Mouse (Mus musculus): ENCODE data around the gene H2al1b. TPM values are rescaled to one million over a fixed set of nuclear protein-coding genes. Genes with fewer than 3 reads are reported as not detected.
"Not testable (repeated sequence)": the region's sequence is repeated elsewhere in the genome, so short reads cannot be mapped to it uniquely, and the experiment has no call there.

Gene H2al1b
- polyA plus RNA-seq (2015; fragmentation: Nextera tagmentation; extraction: Ambion mirVana): not detected in 2 replicates

DNA sequence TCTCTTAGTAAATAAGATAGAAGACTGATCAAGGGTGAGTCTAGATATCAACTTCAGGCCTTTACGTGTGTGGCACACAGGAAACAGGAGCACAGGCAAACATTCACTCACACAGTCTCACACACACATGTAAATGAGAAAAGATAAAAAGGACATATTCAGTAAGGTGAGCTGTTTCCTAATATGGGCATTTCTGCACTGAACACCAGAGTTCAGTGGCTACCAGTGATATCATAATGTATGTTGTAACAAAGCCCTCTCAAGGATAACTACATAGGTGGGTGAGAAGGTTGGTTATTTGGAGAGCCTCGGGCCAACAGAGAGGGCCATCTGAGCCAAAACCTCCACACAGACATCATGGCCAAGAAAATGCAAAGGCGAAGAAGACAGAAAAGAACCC lies at the start of gene H2al1b:
TSS of gene H2al1b (plus strand) at position 301 of the 400 bp plus-strand sequence.
- not testable (repeated sequence) for H3K27ac ChIP-seq (ENCODE audit: low read length); H3K4me1 ChIP-seq (replicated peaks; ENCODE audit: control insufficient read depth, insufficient read depth, low read length); H3K36me3 ChIP-seq (ENCODE audit: control insufficient read depth, insufficient read depth); ATAC-seq; H3K9me3 ChIP-seq (ENCODE audit: control insufficient read depth, low read length); H3K4me3 ChIP-seq (replicated peaks; ENCODE audit: low read length); H3K9ac ChIP-seq (replicated peaks; ENCODE audit: low read depth, low read length); H3K4me2 ChIP-seq (ENCODE audit: low read length); H3K27me3 ChIP-seq (replicated peaks; ENCODE audit: control insufficient read depth, insufficient read depth, low read length)
- 93% methylated on average over 1 of the region's 3 CpGs for WGBS

DNA sequence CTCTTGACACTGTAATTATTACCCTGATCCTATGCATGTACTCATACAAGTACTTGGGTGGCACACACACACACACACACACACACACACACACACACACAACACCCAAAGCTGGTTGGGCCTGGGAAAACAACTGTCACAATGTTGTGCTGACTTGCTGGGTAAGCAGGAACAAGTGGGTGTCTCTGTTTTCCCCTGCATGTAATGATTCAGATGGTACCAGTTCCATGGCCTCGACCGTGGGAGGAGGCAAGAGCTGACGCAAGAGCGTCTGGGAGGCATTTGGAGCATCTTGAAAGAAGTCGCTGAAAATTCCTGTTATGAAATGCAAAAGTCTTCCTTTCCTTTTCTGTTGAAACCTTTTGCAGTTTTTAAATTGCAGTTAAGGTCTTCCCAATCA lies 48.2 kb upstream of the H2al1b start:
- no peaks in the 10 kb centered on the region for H3K27me3 ChIP-seq (replicated peaks; ENCODE audit: control insufficient read depth, insufficient read depth, low read length)
- WGBS: 73% methylated on average over 5 of the region's 5 CpGs
- H3K9ac ChIP-seq (replicated peaks; ENCODE audit: low read depth, low read length): no peak overlapping the region
- H3K27ac ChIP-seq (ENCODE audit: low read length): no peak overlapping the region
- no peaks in the 10 kb centered on the region for H3K36me3 ChIP-seq (ENCODE audit: control insufficient read depth, insufficient read depth)
- H3K4me2 ChIP-seq (ENCODE audit: low read length): no peak overlapping the region
- no peak for ATAC-seq
- no peak overlapping the region for H3K4me3 ChIP-seq (replicated peaks; ENCODE audit: low read length)
- H3K9me3 ChIP-seq (ENCODE audit: control insufficient read depth, low read length): no peaks in the 10 kb centered on the region
- no peaks in the 10 kb centered on the region; the same call in 1 of the 2 replicates for H3K4me1 ChIP-seq (replicated peaks; ENCODE audit: control insufficient read depth, insufficient read depth, low read length)

DNA sequence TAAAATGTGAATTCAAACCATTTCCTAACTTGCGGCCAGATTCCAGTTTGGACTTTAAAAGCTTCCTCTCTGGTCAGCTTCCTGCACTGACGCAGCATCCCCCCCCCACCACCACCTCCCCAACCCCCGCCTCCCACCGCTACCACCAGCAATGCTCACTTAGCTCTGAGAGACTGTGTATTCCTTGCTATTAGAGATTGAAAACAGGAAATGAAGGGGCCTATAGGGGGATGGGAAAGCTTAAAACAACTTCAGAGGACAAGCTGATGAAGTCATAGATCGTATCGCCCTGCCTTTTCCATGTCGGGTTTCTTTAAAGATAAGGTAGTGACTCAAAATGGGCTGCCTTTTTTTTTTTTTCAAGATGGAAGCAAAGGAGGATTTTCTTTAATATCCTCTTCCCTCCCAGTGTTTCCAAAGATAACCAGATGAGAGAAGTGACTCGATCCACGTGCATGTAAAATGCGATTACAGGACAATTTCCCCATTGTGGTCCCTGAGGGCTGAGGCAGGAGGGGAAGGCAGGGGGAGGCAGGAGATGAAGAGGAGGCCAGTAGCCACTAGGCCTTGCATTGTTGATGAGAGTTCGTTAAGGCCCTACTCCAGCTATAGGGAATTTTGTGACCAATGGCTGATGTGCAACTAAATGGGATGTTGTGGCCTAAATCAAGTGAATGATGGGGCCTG lies 47.6 kb upstream of the H2al1b start:
- H3K27me3 ChIP-seq (replicated peaks; ENCODE audit: control insufficient read depth, insufficient read depth, low read length): no peaks in the 10 kb centered on the region
- no peak overlapping the region for H3K4me2 ChIP-seq (ENCODE audit: low read length)
- 53% methylated on average over 11 of the region's 11 CpGs for WGBS
- H3K9ac ChIP-seq (replicated peaks; ENCODE audit: low read depth, low read length): no peak overlapping the region
- ATAC-seq: no peak
- no peaks in the 10 kb centered on the region for H3K36me3 ChIP-seq (ENCODE audit: control insufficient read depth, insufficient read depth)
- H3K27ac ChIP-seq (ENCODE audit: low read length): no peak overlapping the region
- no peaks in the 10 kb centered on the region; the same call in 1 of the 2 replicates for H3K4me1 ChIP-seq (replicated peaks; ENCODE audit: control insufficient read depth, insufficient read depth, low read length)
- no peaks in the 10 kb centered on the region for H3K9me3 ChIP-seq (ENCODE audit: control insufficient read depth, low read length)
- H3K4me3 ChIP-seq (replicated peaks; ENCODE audit: low read length): no peak overlapping the region

DNA sequence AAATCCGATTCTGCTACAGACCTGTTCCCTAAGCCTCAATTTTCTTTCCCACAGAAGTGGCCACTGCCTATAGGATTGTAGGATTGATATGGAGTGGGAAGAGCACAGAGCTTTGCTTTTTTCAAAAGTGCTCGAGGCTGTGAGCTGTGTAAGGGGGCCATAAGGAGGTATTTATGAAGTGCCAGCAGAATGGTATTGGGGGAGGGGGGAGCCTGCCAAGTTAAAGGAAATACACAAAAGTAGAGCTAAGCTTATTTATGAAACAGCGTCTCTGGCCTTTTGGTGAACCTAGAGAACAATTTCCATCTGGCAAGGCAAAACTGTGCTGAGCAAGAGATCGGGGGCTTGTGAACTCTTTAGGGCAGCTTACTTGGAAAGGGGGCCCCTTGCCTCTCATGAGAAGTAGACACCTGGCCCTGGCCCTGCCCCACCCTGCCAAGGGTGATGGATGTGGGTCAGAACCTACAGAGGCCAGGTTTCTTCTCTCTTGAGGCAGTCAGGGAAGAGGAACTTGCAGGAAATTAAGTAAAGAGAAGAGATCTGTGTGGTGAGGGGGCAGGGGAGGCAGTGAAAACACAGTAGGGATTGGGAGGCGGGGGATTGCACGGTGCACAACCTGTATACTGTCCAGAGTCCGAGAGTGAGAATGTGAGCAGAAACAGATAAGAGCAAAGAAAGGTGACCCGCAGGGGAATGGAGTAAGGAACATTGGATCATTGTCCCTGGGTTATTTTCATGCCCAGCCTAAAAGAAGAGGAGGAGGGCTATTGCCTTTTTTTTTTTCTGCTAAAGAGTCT lies 46.5 kb upstream of the H2al1b start:
- Histone ChIP-seq H3K4me3 (replicated peaks; ENCODE audit: low read length) (no peak overlapping the region), H3K9me3 (ENCODE audit: control insufficient read depth, low read length) (no peaks in the 10 kb centered on the region), H3K4me1 (replicated peaks; ENCODE audit: control insufficient read depth, insufficient read depth, low read length) (no peaks in the 10 kb centered on the region), H3K27ac (ENCODE audit: low read length) (no peak overlapping the region), H3K27me3 (replicated peaks; ENCODE audit: control insufficient read depth, insufficient read depth, low read length) (no peaks in the 10 kb centered on the region), H3K4me2 (ENCODE audit: low read length) (no peak overlapping the region), H3K9ac (replicated peaks; ENCODE audit: low read depth, low read length) (no peak overlapping the region), H3K36me3 (ENCODE audit: control insufficient read depth, insufficient read depth) (no peaks in the 10 kb centered on the region)
- 75% methylated on average over 8 of the region's 8 CpGs for WGBS
- ATAC-seq: no peak

DNA sequence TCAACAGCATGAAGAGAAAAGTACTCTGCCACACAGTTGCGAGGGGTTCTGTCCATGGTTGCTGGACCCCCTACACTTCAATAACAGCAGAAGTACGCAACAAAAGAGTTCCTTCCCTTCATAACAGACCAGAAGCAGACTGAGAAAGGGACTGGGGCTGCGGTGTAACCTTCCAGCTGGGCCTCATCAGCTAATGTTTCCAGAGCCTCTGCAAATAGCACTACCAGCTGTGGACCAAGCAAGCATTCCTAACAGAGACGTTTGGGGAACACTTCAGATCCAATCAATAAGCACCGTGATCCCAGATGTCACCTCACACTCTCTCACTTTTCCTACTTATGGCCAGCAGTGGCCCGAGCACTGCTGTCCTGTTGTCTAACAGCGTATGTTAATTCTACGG lies 37.3 kb upstream of the H2al1b start:
- no peaks in the 10 kb centered on the region for H3K9me3 ChIP-seq (ENCODE audit: control insufficient read depth, low read length)
- no peak overlapping the region for H3K27ac ChIP-seq (ENCODE audit: low read length)
- H3K4me1 ChIP-seq (replicated peaks; ENCODE audit: control insufficient read depth, insufficient read depth, low read length): no peaks in the 10 kb centered on the region
- no peak overlapping the region for H3K4me3 ChIP-seq (replicated peaks; ENCODE audit: low read length)
- 84% methylated on average over 8 of the region's 8 CpGs for WGBS
- ATAC-seq: no peak
- no peaks in the 10 kb centered on the region for H3K36me3 ChIP-seq (ENCODE audit: control insufficient read depth, insufficient read depth)
- H3K4me2 ChIP-seq (ENCODE audit: low read length): no peak overlapping the region
- no peaks in the 10 kb centered on the region for H3K27me3 ChIP-seq (replicated peaks; ENCODE audit: control insufficient read depth, insufficient read depth, low read length)
- no peak overlapping the region for H3K9ac ChIP-seq (replicated peaks; ENCODE audit: low read depth, low read length)

DNA sequence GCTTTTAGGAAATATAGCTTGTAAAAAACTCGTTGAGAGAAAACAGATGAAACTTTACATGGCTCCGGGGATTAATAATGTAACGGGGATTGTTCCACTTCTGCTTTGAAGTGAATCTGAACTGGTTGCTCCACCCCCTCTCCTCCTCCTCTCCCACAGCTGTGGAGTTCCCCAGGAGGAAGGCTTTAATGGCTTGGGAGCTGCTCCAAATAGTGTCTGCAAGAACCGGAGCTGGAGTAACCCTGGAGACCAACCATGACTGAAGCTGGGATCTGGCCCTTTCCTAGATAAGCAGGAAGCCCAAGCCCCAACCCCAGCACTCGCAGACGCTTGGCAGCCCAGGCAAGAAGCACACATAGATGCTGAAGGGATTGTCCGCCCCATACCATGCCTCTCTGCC lies 34.4 kb upstream of the H2al1b start:
- 65% methylated on average over 7 of the region's 7 CpGs for WGBS
- H3K4me3 ChIP-seq (replicated peaks; ENCODE audit: low read length): no peak overlapping the region
- H3K27ac ChIP-seq (ENCODE audit: low read length): no peak overlapping the region
- H3K4me1 ChIP-seq (replicated peaks; ENCODE audit: control insufficient read depth, insufficient read depth, low read length): no peaks in the 10 kb centered on the region
- no peak overlapping the region for H3K9ac ChIP-seq (replicated peaks; ENCODE audit: low read depth, low read length)
- H3K4me2 ChIP-seq (ENCODE audit: low read length): no peak overlapping the region
- H3K9me3 ChIP-seq (ENCODE audit: control insufficient read depth, low read length): no peaks in the 10 kb centered on the region
- H3K36me3 ChIP-seq (ENCODE audit: control insufficient read depth, insufficient read depth): no peaks in the 10 kb centered on the region
- H3K27me3 ChIP-seq (replicated peaks; ENCODE audit: control insufficient read depth, insufficient read depth, low read length): no peaks in the 10 kb centered on the region
- ATAC-seq: no peak

DNA sequence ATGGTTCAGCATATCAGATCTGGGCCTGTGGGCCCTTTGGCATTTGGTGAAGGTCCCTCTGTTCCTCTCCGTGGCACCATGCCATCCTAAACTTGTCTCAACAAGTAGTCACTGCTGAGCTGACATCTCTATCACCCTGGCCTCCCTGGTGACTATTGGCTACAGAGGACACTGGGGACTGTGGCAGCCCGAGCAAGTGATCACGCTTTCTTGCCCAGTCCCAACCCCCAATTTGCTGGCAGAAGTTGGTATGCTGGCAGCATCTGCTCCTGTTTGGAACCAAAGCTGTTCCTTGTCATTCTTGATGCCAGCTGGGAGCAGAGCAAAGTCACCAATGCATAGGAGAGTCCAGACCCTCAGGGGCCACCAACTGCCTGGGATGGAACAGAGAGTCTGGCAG lies 33.2 kb upstream of the H2al1b start:
- no peak overlapping the region for H3K4me3 ChIP-seq (replicated peaks; ENCODE audit: low read length)
- H3K9me3 ChIP-seq (ENCODE audit: control insufficient read depth, low read length): no peaks in the 10 kb centered on the region
- no peak overlapping the region for H3K4me2 ChIP-seq (ENCODE audit: low read length)
- H3K27me3 ChIP-seq (replicated peaks; ENCODE audit: control insufficient read depth, insufficient read depth, low read length): no peaks in the 10 kb centered on the region
- no peaks in the 10 kb centered on the region for H3K36me3 ChIP-seq (ENCODE audit: control insufficient read depth, insufficient read depth)
- H3K4me1 ChIP-seq (replicated peaks; ENCODE audit: control insufficient read depth, insufficient read depth, low read length): no peaks in the 10 kb centered on the region
- no peak overlapping the region for H3K9ac ChIP-seq (replicated peaks; ENCODE audit: low read depth, low read length)
- 83% methylated on average over 3 of the region's 3 CpGs for WGBS
- peak; percentile 49 for ATAC-seq
- no peak overlapping the region for H3K27ac ChIP-seq (ENCODE audit: low read length)

DNA sequence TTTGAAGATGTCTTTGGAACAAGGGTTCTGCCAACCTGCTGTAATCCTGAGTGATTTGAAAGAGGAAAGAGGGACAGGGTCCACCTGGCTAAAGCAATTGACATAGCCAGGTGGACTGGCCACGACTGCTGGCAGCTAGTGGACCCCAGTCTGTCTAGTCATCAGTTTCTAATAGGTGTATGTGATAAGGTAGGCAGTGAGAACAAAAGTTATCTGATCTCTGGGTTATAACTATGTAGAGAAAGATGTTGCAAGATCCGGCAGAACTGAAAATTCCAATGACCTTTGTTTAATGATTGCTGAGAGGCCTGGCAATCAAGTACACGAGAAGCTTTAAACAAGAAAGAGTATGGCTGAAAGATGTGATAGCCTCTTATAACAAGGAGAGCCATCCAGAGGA lies 29.0 kb upstream of the H2al1b start:
- Histone ChIP-seq H3K4me1 (replicated peaks; ENCODE audit: control insufficient read depth, insufficient read depth, low read length) (no peaks in the 10 kb centered on the region), H3K27me3 (replicated peaks; ENCODE audit: control insufficient read depth, insufficient read depth, low read length) (no peaks in the 10 kb centered on the region), H3K36me3 (ENCODE audit: control insufficient read depth, insufficient read depth) (no peaks in the 10 kb centered on the region), H3K9ac (replicated peaks; ENCODE audit: low read depth, low read length) (no peak overlapping the region), H3K27ac (ENCODE audit: low read length) (no peak overlapping the region), H3K9me3 (ENCODE audit: control insufficient read depth, low read length) (no peaks in the 10 kb centered on the region), H3K4me2 (ENCODE audit: low read length) (no peak overlapping the region), H3K4me3 (replicated peaks; ENCODE audit: low read length) (no peak overlapping the region)
- 75% methylated on average over 3 of the region's 3 CpGs for WGBS
- no peak for ATAC-seq

DNA sequence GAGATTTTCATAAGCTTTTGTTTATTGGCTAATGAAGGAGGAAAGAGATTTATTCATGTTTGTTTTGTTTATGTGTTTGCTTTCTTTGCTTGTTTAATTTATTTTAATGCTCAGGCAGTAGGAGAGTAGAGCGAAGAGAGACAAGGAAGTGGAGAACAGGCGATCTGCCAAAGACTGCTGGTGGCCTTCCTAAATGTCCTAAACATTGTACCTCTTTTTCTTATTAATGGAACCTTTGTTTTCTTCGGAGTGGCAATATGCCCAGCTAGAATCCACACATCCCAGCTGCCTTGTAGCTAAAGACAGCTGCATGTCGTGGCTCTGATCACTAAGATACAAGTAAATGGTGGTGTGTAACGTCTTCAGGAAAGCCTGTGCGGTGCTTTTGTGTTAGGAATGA lies 25.1 kb upstream of the H2al1b start:
- Histone ChIP-seq H3K27me3 (replicated peaks; ENCODE audit: control insufficient read depth, insufficient read depth, low read length) (no peaks in the 10 kb centered on the region), H3K4me3 (replicated peaks; ENCODE audit: low read length) (no peak overlapping the region), H3K9ac (replicated peaks; ENCODE audit: low read depth, low read length) (no peak overlapping the region), H3K4me1 (replicated peaks; ENCODE audit: control insufficient read depth, insufficient read depth, low read length) (no peaks in the 10 kb centered on the region), H3K36me3 (ENCODE audit: control insufficient read depth, insufficient read depth) (no peaks in the 10 kb centered on the region), H3K9me3 (ENCODE audit: control insufficient read depth, low read length) (no peaks in the 10 kb centered on the region), H3K4me2 (ENCODE audit: low read length) (no peak overlapping the region), H3K27ac (ENCODE audit: low read length) (no peak overlapping the region)
- ATAC-seq: no peak
- WGBS: 56% methylated on average over 6 of the region's 6 CpGs

Data from forebrain, embryonic 16.5 days (tissue).